Mouse (Mus musculus) heart, postnatal 25 days (tissue): ENCODE data around the gene Itfg2. TPM values are rescaled to one million over a fixed set of nuclear protein-coding genes. Genes with fewer than 3 reads are reported as not detected.
A peak's percentile ranks its signal among the peaks of the same experiment; 100 is the strongest.

ENCODE experiments used
- DNase-seq: peaks from one replicate; pipeline ENCODE4 v3.0.0; 2022; ENCODE audit warnings: low spot score
- intact Hi-C: fragments of 180-260 bp; cut with DNase I; formaldehyde crosslinking; loops from one replicate; pipeline ENCODE4 v1.15.1; 2025
- total RNA-seq, 2 experiments: library from RNA; stranded (reverse); gene quantifications; 2 replicates each; pipeline ENCODE4 v1.2.3; 2021

Gene Itfg2
- total RNA-seq, 2 experiments from 2014 or later, result 17.1 to 18.8 TPM

GRCm38 (mm10) chr6:128436356-128437005 is 11.8 kb upstream of the Itfg2 start:
- intact Hi-C loops, result no loop called here
- no peak for DNase-seq

GRCm38 (mm10) chr6:128435474-128435873 is 10.7 kb upstream of the Itfg2 start:
- intact Hi-C loops, result no loop called here
- DNase-seq, result peak; percentile 69

GRCm38 (mm10) chr6:128433566-128433965 is 8.8 kb upstream of the Itfg2 start:
- intact Hi-C loops, result no loop called here
- DNase-seq, result no peak

- intact Hi-C loops, result no loop called here
- DNase-seq, result no peak
These were observed 7.7 kb upstream of the Itfg2 start for GRCm38 (mm10) chr6:128432356-128432915.

GRCm38 (mm10) chr6:128429826-128430225 is 5.1 kb upstream of the Itfg2 start:
- intact Hi-C loops, result no loop called here
- no peak for DNase-seq

GRCm38 (mm10) chr6:128429300-128429699 is 4.6 kb upstream of the Itfg2 start:
- DNase-seq, result no peak
- intact Hi-C loops, result no loop called here

GRCm38 (mm10) chr6:128427571-128427970 is 2.8 kb upstream of the Itfg2 start:
- intact Hi-C loops, result no loop called here
- no peak for DNase-seq

- intact Hi-C loops, result no loop called here
These were observed 315 bp upstream of the Itfg2 start for GRCm38 (mm10) chr6:128425046-128425445.

GRCm38 (mm10) chr6:128423496-128424268 is 1.0 kb downstream of the Itfg2 start:
- DNase-seq, result no peak
- intact Hi-C loops, result no loop called here

More at GRCm38 (mm10) chr6:128425046-128425445, 315 bp upstream of the Itfg2 start:
- no peak for DNase-seq

GRCm38 (mm10) chr6:128421480-128421879 is 3.3 kb downstream of the Itfg2 start:
- intact Hi-C loops, result no loop called here
- no peak for DNase-seq

- DNase-seq, result no peak
- intact Hi-C loops, result no loop called here
These were observed 3.7 kb downstream of the Itfg2 start for GRCm38 (mm10) chr6:128421036-128421435.

GRCm38 (mm10) chr6:128418076-128418475 is 6.7 kb downstream of the Itfg2 start:
- DNase-seq, result no peak
- intact Hi-C loops, result no loop called here

GRCm38 (mm10) chr6:128416169-128416568 is 8.6 kb downstream of the Itfg2 start:
- no peak for DNase-seq
- intact Hi-C loops, result no loop called here

- intact Hi-C loops, result loop anchor here (1.0 to 5.0 kb wide), 4 partner anchors 30 to 176 kb away; partner anchors contain the start of genes Foxm1 and Rhno1
- no peak for DNase-seq
These were observed 13.6 kb downstream of the Itfg2 start for GRCm38 (mm10) chr6:128411115-128411514.

- intact Hi-C loops, result loop anchor here (2.0 to 5.0 kb wide), 3 partner anchors 30 to 176 kb away; partner anchors contain the start of genes Foxm1 and Rhno1
- no peak for DNase-seq
These were observed 14.4 kb downstream of the Itfg2 start for GRCm38 (mm10) chr6:128410305-128410704.

GRCm38 (mm10) chr6:128408544-128409125 is 16.1 kb downstream of the Itfg2 start:
- intact Hi-C loops, result no loop called here
- no peak for DNase-seq

GRCm38 (mm10) chr6:128404708-128405107 is 20.0 kb downstream of the Itfg2 start:
- intact Hi-C loops, result no loop called here
- DNase-seq, result no peak

- DNase-seq, result no peak
- intact Hi-C loops, result no loop called here
These were observed 25.1 kb downstream of the Itfg2 start for GRCm38 (mm10) chr6:128399421-128400185.

GRCm38 (mm10) chr6:128398996-128399395 is 25.7 kb downstream of the Itfg2 start, which contains the start of gene Nrip2:
Gene Nrip2, plus strand, starts transcription at chr6:128399296.
- DNase-seq, result no peak
- intact Hi-C loops, result no loop called here
